8 mouse cellular contexts compared by ENCODE assay signal in the genomic region with DNA sequence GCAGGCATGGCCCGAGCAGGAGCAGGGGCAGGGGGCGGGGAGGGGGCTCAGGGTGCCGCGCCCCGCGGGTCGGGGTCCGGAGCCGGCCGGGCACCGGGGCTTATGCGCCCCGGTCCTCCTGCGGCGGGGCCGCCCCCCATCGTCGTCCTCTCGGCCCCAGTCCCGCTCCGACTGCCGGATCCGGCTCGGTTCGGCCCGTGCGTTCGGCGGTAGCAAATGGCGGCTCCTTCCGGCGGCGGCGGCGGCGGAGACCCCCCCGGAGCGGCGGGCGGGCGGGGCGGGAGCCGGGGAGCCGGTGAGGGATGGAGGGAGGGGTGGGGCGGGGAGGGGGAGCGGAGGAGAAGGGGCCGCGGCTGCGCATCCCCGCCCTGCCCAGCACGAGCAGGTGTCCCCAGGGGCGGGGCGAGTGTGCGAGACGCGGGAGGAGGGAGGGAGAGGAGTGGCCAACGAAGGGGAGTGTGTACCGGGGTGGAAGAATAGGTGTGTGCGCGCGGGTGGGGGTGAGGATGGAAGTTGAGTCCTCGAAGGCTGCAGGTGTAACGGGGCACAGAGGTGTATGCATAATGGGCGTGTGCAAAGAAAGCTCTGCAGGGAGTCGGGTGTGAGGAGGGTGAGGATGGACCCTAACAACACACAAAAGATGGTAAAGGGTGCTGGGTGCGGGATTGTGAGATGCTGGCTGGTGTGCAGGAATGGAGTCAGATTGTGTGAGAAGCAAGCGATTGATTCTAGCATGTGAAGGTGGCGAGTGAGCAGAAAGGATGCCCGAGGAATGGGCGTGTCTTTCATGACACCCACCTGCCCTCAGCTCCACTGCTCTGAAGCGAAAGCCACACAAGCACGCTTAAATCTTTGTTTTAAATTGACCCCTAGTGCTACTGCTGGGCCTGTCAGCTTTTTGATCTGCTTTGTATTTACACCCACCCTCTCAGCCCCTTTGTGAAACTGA. TPM values are rescaled to one million over a fixed set of nuclear protein-coding genes. Genes with fewer than 3 reads are reported as not detected.
A peak's percentile ranks its signal among the peaks of the same experiment; 100 is the strongest.
DNase-seq lines count a peak whose midpoint lies in the region; ATAC-seq and TF ChIP-seq lines count a peak whose summit lies in the region.

Gene March9 (minus strand): TSS at position 217 of the 949 bp plus-strand sequence.

- peak within 1 kb of the TSS; percentile 94 for H3K4me2 ChIP-seq in embryonic facial prominence, embryonic 13.5 days
- H3K4me2 ChIP-seq in hindbrain, embryonic 16.5 days (ENCODE audit: low read length): peak within 1 kb of the TSS; percentile 86

- peak within 1 kb of the TSS; percentile 88 for H3K9ac ChIP-seq in embryonic facial prominence, embryonic 13.5 days
- H3K9ac ChIP-seq in hindbrain, embryonic 16.5 days (ENCODE audit: low read depth, low read length): peak within 1 kb of the TSS; percentile 97

- WGBS in embryonic facial prominence, embryonic 13.5 days: 1% methylated on average over 48 of the region's 72 CpGs
- 2% methylated on average over 40 of the region's 72 CpGs for WGBS in hindbrain, embryonic 16.5 days

- no peaks in the 10 kb centered on the region for H3K9me3 ChIP-seq in embryonic facial prominence, embryonic 13.5 days
- H3K9me3 ChIP-seq in hindbrain, embryonic 16.5 days (ENCODE audit: control insufficient read depth, low read length): no peaks in the 10 kb centered on the region

- peak; percentile 24; the same call in 1 of the 2 replicates for ATAC-seq in embryonic facial prominence, embryonic 13.5 days (ENCODE audit: insufficient number of reproducible peaks, insufficient read depth, low FRiP score, low TSS enrichment, low read depth)
- ATAC-seq in hindbrain, embryonic 16.5 days: peak; percentile 28
- ATAC-seq in granulocyte monocyte progenitor cell, adult 5-6 weeks (replicated peaks; ENCODE audit: poor library complexity, severe bottlenecking): no peak

- peak within 1 kb of the TSS; percentile 57 for H3K27ac ChIP-seq in embryonic facial prominence, embryonic 13.5 days
- peak within 1 kb of the TSS; percentile 94 for H3K27ac ChIP-seq in hindbrain, embryonic 16.5 days (ENCODE audit: low read depth, low read length)
- peak within 1 kb of the TSS; percentile 70 for H3K27ac ChIP-seq in left cerebral cortex, adult 2 months

- intact Hi-C loops in left cerebral cortex, adult 2 months (cut with DNase I): loop anchor here (5.0 kb wide), 1 partner anchor 562 kb away; the partner anchor contains the start of gene Lrp1

- H3K27me3 ChIP-seq in embryonic facial prominence, embryonic 13.5 days: peaks cover 31% of the 10 kb centered on the region
- H3K27me3 ChIP-seq in hindbrain, embryonic 16.5 days (replicated peaks; ENCODE audit: control insufficient read depth, insufficient read depth, low read length): no peaks in the 10 kb centered on the region

- H3K36me3 ChIP-seq in embryonic facial prominence, embryonic 13.5 days: peaks cover 29% of the 10 kb centered on the region
- H3K36me3 ChIP-seq in hindbrain, embryonic 16.5 days (ENCODE audit: control insufficient read depth, insufficient read depth, low read length): peaks cover 27% of the 10 kb centered on the region

- peak within 1 kb of the TSS; percentile 87 for H3K4me3 ChIP-seq in embryonic facial prominence, embryonic 13.5 days
- peak within 1 kb of the TSS; percentile 81 for H3K4me3 ChIP-seq in hindbrain, embryonic 16.5 days (ENCODE audit: low read length)
- H3K4me3 ChIP-seq in left cerebral cortex, adult 2 months: peak within 1 kb of the TSS; percentile 64

- H3K4me1 ChIP-seq in embryonic facial prominence, embryonic 13.5 days: peaks cover 31% of the 10 kb centered on the region
- H3K4me1 ChIP-seq in hindbrain, embryonic 16.5 days (ENCODE audit: control insufficient read depth, insufficient read depth, low read depth, low read length): peaks cover 26% of the 10 kb centered on the region

- DNase-seq in ES-CJ7 (ENCODE audit: low read depth, low spot score): peak; percentile 81
- DNase-seq in adrenal gland, postnatal 10 days: peak; percentile 74
- DNase-seq in left cerebral cortex, adult 2 months (ENCODE audit: extremely low spot score in 1 of 2, low spot score in 2 of 2): peak; percentile 69 to 82
- DNase-seq in lung, postnatal 25 days (ENCODE audit: low spot score): peak; percentile 82
- peak; percentile 76 for DNase-seq in right cerebral cortex, postnatal 14 days

- TF ChIP-seq CTCF in left cerebral cortex, adult 2 months (IDR thresholded peaks at IDR 0.05): no peak

RNA-seq across cellular contexts. Expression of gene March9, which starts in this region (rescaled TPM):
- 1 to 10 TPM; 6.5 to 6.9 TPM for total RNA-seq in adrenal gland, postnatal 10 days (2021)
- 1.5 and 1.6 TPM in 2 replicates for polyA plus RNA-seq in embryonic facial prominence, embryonic 13.5 days (2015; fragmentation: Nextera tagmentation; extraction: Ambion mirVana)
- polyA plus RNA-seq in hindbrain, embryonic 16.5 days (2015; fragmentation: Nextera tagmentation; extraction: Ambion mirVana): 5.2 and 6.0 TPM in 2 replicates
- total RNA-seq in left cerebral cortex, adult 2 months (2021): 10 to 100 TPM; 18.1 to 22.5 TPM
- not detected in 2 replicates for total RNA-seq in granulocyte monocyte progenitor cell, adult 5-6 weeks (2014; fragmentation: Nextera tagmentation)
- total RNA-seq in granulocyte monocyte progenitor cell, adult 5-6 weeks (2017): not detected in 2 replicates

Comparison
In these comparisons a context has a peak if more than half of its experiments do, and no peak if none do; other contexts are left out.
1. RNA of gene March9 (total RNA-seq): 18.1 to 22.5 TPM in left cerebral cortex, adult 2 months and 6.5 to 6.9 TPM in adrenal gland, postnatal 10 days; not detected in granulocyte monocyte progenitor cell, adult 5-6 weeks; every median in the first group is over 4 times any median in the second.
2. Peak in every context shown above with its lines, with median percentiles within 50 percentile points of each other: DNase-seq, H3K27ac ChIP-seq and H3K4me3 ChIP-seq.